Mouse (Mus musculus): ENCODE measurements at regions not wholly inside any gene's neighbourhood (a gene's known extent, or its start where the extent isn't known, plus 50 kb on each side); places are given as distances from the start of the nearest gene placed in this dataset.

DNA sequence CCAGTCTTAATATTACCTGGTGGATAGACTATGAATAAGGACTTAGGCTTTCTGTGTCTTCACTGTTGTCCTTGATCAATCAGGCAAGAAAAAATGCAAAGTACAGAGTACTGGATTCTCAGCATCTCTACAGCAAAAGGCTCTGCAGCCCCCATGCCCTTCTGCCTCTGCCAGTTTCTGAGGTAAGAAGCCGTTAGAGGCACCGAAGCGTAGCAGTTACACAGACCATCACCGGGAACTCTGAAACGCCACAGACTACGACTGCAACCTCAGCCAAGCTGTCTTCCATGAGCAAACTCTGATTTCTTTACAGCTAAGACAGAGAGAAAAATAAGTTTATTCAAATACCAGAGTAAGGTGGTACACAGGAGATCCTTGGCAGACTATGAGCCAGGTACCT, 396.5 kb downstream of the Rwdd3 start:
- TF ChIP-seq CTCF (IDR thresholded peaks at IDR 0.05; ENCODE audit: control insufficient read depth, insufficient read depth, insufficient read length) (no peak), MAX (IDR thresholded peaks at IDR 0.05) (no peak), FOSL1 (IDR thresholded peaks at IDR 0.05; ENCODE audit: insufficient read depth, low read length, poor library complexity, severe bottlenecking) (no peak), MYOD1 (IDR thresholded peaks at IDR 0.05; ENCODE audit: control insufficient read depth, insufficient read length, low read depth) (no peak), USF1 (IDR thresholded peaks at IDR 0.05; ENCODE audit: low read depth) (no peak), CEBPB (IDR thresholded peaks at IDR 0.05; ENCODE audit: low read depth) (no peak), MYOG (IDR thresholded peaks at IDR 0.05; ENCODE audit: control insufficient read depth, extremely low read depth, insufficient read length) (no peak)

Data from C2C12 (cell line).